Mouse (Mus musculus) adrenal gland, postnatal 4 days (tissue): ENCODE data around the gene Ypel4. TPM values are rescaled to one million over a fixed set of nuclear protein-coding genes. Genes with fewer than 3 reads are reported as not detected.

Source experiments
- DNase-seq, 2 experiments: peaks; one replicate each; pipeline ENCODE4 v3.0.0; 2021 to 2022; ENCODE audit warnings: low spot score in 2 of 2, mixed read lengths in 2 of 2
- long read RNA-seq, 2 experiments: library from polyadenylated mRNA; stranded (forward); transcript quantifications; one replicate each; pipeline ENCODE4 v2.0.0; 2021
- total RNA-seq, 2 experiments: library from RNA; stranded (reverse); gene quantifications; 2 replicates each; pipeline ENCODE4 v1.2.3; 2021

Gene Ypel4
- 10 to 100 TPM; 12.0 to 18.2 TPM for total RNA-seq
- long read RNA-seq, experiment 1, partial matches to known transcripts: 2 of 6 reads
- long read RNA-seq, experiment 1, other reads (novel, unspliced or antisense): 3 of 6 reads
- long read RNA-seq, experiment 2, partial matches to known transcripts: 7 of 11 reads
- long read RNA-seq, experiment 2, other reads (novel, unspliced or antisense): 2 of 11 reads

- DNase-seq: no peak
These were observed at the start of gene Ypel4 for GRCm38 (mm10) chr2:84733579-84734300. Ypel4 (plus strand) TSS chr2:84734058.

DNA sequence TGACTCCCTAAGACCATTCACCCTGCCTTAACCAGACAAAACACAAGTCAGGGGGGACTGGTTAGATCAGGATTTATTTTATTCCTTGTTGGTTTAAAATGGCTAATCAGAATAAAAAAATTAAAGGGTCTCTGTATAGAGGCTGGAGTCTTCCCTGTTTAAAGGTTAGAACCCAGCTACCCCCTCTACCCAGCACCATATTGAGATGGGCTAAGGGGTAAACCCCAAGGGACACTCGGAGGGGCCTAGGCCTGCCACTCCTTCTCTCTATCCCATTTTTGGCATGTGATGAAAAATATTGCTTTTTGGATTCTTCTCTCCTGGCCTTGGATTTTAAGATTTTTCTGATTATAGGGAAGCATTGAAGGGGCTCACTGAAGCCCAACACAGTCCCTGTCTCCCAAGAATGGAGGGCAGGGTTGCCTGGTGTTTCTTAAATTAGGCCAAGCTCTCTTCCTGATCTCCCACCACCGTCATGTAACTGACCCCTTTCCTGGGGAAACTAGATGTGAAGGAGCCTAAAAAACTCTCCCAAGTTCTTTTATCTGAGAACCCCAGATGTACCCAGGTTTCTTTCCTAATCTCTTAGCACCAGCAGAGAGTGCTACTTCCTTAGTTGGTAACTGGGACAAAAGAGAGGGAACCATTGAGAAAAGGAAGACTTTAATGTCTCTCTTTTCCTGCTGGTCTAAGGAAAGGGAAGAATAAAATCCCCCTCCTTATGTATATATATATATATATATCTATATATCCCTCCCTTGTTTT is 45.6 kb upstream of the Ypel4 start:
- DNase-seq: no peak

DNA sequence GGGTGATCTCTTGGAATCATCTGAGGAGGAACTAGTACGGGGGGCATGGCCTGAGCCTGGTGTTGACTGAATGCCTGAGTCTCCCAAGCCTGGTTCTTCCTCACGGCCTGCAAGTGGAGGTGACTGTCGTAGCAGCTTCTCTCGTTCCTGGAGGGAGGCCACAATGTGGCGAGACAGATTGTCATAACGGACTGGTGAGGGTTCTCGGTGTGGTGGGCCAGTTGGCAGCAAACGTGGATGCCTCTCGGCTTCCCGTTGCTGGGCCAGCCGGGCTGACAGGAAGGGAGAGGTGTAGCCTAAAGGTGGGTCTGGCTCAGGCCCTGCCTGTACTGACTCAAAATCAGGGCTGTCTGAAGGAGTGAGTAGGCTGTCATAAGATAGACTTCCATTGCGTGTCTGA is 43.8 kb upstream of the Ypel4 start:
- no peak for DNase-seq

DNA sequence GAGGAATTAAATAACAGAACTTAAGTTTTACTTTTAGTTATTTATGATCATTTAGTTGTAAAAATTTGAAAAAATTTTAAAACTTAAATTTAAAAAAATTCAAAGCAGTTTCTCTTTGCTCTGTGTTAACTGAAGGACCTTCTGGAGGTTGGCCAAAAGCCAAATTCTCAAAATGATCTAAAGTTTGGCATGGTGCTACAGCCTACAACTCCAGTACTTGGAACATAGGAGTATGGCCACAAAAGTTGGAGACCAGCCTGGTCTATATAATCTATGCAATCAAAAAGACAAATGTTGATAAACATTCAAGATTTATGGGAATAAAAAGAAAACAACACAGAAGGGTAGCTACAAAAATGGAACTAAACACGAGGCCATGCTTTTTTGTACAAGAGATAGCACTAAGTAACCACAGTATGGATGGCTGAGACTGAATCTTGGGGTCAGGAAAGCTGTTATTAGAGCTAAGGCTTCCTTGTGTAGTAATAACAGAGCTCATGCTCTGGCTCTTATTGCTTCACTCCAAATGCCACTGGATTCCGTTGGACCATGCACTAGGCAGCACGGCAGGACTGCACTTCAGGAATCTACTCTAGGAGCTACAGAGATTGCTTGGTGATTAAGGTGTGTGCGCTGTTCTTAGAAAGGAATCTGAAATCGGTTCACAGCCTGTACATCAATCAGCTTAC is 38.7 kb upstream of the Ypel4 start:
- no peak for DNase-seq

GRCm38 (mm10) chr2:84703497-84703896 is 30.4 kb upstream of the Ypel4 start:
- DNase-seq: no peak

DNA sequence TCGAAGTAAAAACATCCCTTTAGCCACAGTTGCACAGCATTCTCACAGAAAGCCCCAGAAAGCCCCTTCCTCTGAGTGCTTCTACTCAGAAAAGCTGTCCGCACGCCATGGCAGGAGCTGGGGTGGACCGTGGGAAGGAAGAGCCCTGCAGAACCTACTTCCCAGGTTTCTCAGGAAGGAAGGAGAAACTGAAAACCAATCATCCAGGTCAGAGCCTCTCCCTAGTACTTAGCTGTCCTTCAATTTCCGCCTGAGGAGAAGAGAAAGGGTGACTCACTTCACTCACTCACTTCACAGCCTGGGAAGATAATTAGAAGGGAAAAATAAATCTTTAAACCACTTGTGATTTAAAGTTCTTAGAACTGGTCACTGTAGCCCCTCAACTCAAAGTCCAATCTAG is 29.5 kb upstream of the Ypel4 start:
- no peak for DNase-seq

GRCm38 (mm10) chr2:84705295-84705694 is 28.6 kb upstream of the Ypel4 start:
- DNase-seq: no peak

- no peak for DNase-seq
These were observed 26.3 kb upstream of the Ypel4 start for GRCm38 (mm10) chr2:84707523-84707922.

DNA sequence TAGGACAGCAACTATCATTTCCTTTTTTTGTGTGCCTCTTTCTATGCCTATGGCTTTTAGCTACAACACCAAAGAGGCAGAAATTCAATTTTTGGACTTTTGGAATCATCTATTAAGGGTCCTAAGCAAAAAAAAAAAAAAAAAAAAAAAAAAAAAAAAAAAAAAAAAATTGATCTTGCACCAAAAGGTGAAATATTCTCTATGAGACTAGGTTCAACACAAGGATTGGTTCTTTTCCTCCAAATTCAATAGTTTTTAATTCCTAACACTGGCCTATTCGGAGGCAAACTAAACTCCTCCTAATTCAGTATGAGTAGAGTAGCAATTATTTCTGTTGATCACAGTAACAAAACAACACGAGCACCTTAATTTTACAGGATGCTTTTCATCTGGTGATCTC is 22.0 kb upstream of the Ypel4 start:
- no peak for DNase-seq

GRCm38 (mm10) chr2:84714422-84714810 is 19.4 kb upstream of the Ypel4 start:
- no peak for DNase-seq

DNA sequence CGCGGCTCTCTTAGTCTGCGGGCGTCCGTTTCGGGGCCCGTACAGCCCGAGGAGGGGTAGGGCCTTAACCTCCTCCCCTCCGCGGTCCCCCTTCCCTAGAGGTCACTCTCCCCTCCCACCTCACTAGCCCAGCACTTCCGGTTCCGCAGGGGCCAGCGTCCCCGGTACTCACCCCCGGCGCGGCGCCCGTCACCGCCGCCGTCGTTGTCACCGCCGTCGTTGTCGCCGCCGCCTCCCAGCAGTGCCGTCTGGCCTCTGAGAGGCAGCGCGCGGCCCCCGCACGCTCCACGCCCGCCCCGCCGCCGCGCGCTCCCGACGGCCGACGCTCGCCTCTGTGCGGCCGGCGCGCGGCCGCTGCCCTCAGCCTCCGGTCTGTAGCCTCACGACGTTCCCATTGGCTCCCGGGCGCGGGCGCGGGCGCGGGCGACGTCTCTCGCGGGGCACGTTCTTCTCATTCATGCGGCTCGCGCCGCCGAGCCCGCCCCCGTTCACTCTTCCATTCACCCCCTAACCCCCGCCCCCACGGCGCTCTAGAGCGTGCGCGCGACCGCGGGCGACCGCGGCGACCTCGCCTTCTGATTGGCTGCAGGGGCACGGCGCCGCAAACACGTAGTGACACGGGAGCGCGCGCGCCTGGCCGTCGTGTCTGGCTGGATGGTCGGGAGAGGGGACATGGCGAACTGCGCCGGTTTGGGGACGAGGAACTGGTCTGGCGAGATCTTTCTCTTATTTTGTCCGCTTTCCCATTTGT is 18.9 kb upstream of the Ypel4 start, which contains the start of gene Zdhhc5:
TSS of gene Zdhhc5 (minus strand) at position 370 of the 751 bp plus-strand sequence.
- DNase-seq: peak; percentile 97 to 99

DNA sequence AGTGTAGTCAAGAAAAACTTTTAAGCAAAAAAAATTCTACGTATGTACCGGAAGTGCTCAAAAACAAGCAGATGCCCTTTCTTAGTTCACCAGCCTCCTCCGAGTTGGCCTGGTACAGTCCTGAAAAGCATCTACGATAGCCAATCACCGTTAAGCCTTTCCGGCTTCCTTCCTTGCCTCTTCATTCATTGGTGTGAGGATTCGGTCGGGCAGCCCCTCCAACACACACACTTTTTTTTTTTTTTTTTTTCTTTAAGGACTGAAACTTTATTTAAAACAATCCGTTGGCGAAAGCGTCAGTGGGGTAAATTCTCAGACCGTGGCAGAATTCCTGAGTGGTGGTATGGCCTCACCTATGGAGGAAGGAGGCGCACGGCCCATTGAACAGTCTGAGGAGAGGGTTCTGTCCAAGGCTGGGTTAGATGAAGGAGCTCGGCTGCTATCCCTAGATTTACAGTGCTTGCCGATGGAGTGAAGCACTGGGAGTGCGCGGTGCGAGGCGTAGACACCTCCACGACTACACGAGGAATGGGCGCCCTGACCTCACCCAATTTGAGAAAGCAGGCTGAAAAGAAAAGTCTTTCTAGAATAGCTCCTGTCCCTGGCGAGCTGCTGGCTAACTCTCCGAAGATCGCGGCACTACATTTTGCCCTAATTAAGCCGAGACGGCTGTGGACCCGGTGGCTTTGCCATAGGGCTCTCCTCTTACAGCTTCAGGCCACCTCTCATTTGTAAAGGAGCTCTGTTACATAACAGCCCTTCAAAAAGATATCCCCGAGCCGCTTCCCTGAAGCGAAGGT is 18.1 kb upstream of the Ypel4 start:
- no peak for DNase-seq

DNA sequence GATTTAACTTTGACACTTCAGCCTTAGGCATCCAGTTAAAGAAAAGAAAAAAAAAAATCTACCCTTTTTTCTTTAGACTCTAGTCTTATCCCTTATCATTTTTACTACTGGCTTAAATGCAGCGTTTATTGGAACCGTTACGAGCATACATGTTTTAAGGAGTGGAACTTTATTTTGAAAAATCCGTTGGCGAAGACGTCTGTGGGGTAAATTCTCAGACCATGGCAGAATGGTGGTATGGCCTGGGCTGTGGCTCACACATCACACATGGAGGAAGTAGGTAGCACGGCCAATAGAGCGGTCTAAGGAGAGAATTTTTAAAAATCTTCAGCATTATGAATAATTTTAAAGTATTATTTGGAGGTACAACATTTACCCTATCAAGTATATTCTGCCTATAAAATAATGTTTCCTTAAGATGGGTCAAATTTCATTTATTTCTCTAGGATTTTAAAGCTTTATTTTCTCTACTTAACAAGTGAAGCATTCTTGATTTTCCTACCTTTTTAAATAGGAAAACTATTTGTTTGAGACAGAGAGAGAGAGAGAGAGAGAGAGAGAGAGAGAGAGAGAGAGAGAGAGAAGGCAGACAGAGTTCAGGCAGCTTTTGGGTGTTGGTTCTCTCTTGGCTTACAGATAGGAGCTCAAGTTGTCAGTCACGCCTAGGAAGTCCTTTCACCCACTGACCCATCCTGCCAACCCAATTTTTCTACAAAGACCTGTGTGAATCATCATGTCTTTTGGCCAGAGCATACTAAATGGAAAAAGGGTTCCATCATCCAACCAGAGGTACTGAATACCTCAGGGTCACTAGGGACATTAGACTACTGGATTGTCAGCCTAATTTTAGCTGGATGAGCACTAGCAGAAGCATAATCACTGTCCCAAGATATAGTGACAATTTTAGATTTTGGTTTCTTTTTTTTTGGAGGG is 17.2 kb upstream of the Ypel4 start:
- DNase-seq: no peak

DNA sequence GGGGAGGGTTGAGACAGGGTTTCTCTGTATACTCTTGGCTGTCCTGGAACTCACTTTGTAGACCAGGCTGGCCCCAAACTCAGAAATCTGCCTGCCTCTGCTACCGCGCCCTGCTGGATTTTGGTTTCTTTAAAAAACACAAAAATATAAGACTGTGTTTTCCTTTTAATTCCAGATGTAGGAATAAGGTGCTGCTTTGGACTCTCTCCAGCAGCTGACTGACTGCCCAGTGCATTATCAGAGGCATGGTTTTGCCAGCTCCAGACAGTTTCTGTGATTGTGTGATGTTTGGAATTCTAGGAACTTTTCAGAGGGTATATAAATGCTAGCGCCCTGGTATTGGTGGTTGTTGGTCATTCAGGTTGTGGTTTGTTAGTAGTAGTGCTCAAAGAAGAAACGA is 16.5 kb upstream of the Ypel4 start:
- no peak for DNase-seq

GRCm38 (mm10) chr2:84720718-84721117 is 13.1 kb upstream of the Ypel4 start:
- no peak for DNase-seq

GRCm38 (mm10) chr2:84721182-84721581 is 12.7 kb upstream of the Ypel4 start:
- DNase-seq: no peak

- no peak for DNase-seq
These were observed 10.0 kb upstream of the Ypel4 start for GRCm38 (mm10) chr2:84723856-84724255.

GRCm38 (mm10) chr2:84725770-84726169 is 8.1 kb upstream of the Ypel4 start:
- DNase-seq: no peak

DNA sequence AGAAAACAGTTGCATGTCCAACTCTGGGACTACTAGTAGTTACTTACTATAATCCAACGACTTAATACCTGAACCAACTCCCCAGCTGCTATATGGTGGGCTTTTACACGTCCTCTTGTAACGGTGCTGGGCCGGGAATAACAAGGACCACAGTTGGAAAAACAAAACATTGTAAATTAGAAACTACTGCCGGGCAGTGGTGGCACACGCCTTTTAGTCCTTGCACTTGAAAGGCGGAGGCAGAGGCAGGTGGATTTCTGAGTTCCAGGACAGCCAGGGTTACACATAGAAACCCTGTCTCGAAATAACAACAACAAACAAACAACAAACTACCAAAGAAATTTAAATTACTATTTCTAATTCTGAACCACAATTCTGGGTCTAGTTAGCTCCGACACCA is 7.1 kb upstream of the Ypel4 start:
- no peak for DNase-seq
